Mouse (Mus musculus): Measurements from ENCODE around the gene Hcst.

Hcst gene

GRCm38 (mm10) chr7:30419561-30420499, at the start of gene Hcst:
Gene Hcst, minus strand, starts transcription at chr7:30419854.
- in situ Hi-C loops (cut with MboI, MseI), result loop anchor here (10.0 kb wide), 1 partner anchor 1595 kb away; the partner anchor contains the start of gene Ech1

GRCm38 (mm10) chr7:30464816-30465300, 45.2 kb upstream of the Hcst start:
- in situ Hi-C loops (cut with MboI, MseI), result no loop called here

- in situ Hi-C loops (cut with MboI, MseI), result no loop called here
These were observed 44.3 kb upstream of the Hcst start for GRCm38 (mm10) chr7:30463996-30464395.

- in situ Hi-C loops (cut with MboI, MseI), result no loop called here
These were observed 43.9 kb upstream of the Hcst start for GRCm38 (mm10) chr7:30463568-30463967.

GRCm38 (mm10) chr7:30459484-30459883, 39.8 kb upstream of the Hcst start:
- in situ Hi-C loops (cut with MboI, MseI), result no loop called here

GRCm38 (mm10) chr7:30457629-30458330, 38.1 kb upstream of the Hcst start, which contains the start of the genes Kirrel2 and Nphs1:
Gene Kirrel2, minus strand, starts transcription at chr7:30457690.
Gene Nphs1, plus strand, starts transcription at chr7:30458315.
- in situ Hi-C loops (cut with MboI, MseI), result no loop called here

GRCm38 (mm10) chr7:30456911-30457628, 37.4 kb upstream of the Hcst start:
- in situ Hi-C loops (cut with MboI, MseI), result no loop called here

GRCm38 (mm10) chr7:30456487-30456886, 36.8 kb upstream of the Hcst start:
- in situ Hi-C loops (cut with MboI, MseI), result no loop called here

GRCm38 (mm10) chr7:30454259-30454658, 34.6 kb upstream of the Hcst start:
- in situ Hi-C loops (cut with MboI, MseI), result no loop called here

- in situ Hi-C loops (cut with MboI, MseI), result no loop called here
These were observed 34.1 kb upstream of the Hcst start for GRCm38 (mm10) chr7:30453766-30454165.

GRCm38 (mm10) chr7:30453327-30453726, 33.7 kb upstream of the Hcst start:
- in situ Hi-C loops (cut with MboI, MseI), result no loop called here

GRCm38 (mm10) chr7:30450241-30450640, 30.6 kb upstream of the Hcst start:
- in situ Hi-C loops (cut with MboI, MseI), result no loop called here

- in situ Hi-C loops (cut with MboI, MseI), result no loop called here
These were observed 25.5 kb upstream of the Hcst start, which contains the start of gene Aplp1 for GRCm38 (mm10) chr7:30444971-30445751. Gene Aplp1, minus strand, starts transcription at chr7:30445535.

- in situ Hi-C loops (cut with MboI, MseI), result no loop called here
These were observed 24.7 kb upstream of the Hcst start for GRCm38 (mm10) chr7:30444154-30444970.

- in situ Hi-C loops (cut with MboI, MseI), result no loop called here
These were observed 24.0 kb upstream of the Hcst start for GRCm38 (mm10) chr7:30443696-30444095.

GRCm38 (mm10) chr7:30440697-30441096, 21.0 kb upstream of the Hcst start:
- in situ Hi-C loops (cut with MboI, MseI), result no loop called here

- in situ Hi-C loops (cut with MboI, MseI), result loop anchor here (5.0 kb wide), 1 partner anchor 77 kb away; the partner anchor contains the start of gene Lrfn3
These were observed 20.1 kb upstream of the Hcst start for GRCm38 (mm10) chr7:30439734-30440133.

GRCm38 (mm10) chr7:30436879-30437278, 17.2 kb upstream of the Hcst start:
- in situ Hi-C loops (cut with MboI, MseI), result loop anchor here (5.0 kb wide), 1 partner anchor 75 kb away; the partner anchor contains the start of gene Lrfn3

GRCm38 (mm10) chr7:30435156-30435555, 15.5 kb upstream of the Hcst start:
- in situ Hi-C loops (cut with MboI, MseI), result loop anchor here (5.0 kb wide), 1 partner anchor 73 kb away; the partner anchor contains the start of gene Lrfn3
